Comparison of ENCODE assay signal across 28 mouse cellular contexts in the genomic region with DNA sequence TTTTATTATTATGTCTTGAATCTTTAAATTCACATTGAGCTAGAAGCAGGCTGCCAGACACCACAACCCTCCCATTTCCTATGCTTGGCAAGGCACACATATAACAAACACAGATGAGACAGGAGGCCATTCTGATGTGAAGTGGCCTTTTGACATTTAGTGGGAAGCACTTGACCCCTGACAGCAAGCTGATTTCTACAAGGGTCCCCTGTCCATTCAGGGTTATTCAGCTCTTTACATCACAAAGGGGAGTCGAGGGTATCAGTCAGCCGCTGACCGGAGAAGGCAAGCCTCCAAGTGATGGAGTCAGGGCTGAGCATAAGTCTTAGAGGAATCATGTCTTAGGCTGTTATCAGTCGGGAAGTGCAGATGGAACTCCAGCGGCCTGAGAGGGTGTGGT. TPM values are rescaled to one million over a fixed set of nuclear protein-coding genes. Genes with fewer than 3 reads are reported as not detected.
"Had no signal": no experiment of that assay in that cellular context is flagged by ENCODE, and none has a peak within 500 bp of the region (broad histone marks: within the 10 kb centered on the region; RNA-seq: fewer than 3 reads in every experiment).

No protein-coding gene starts in this region.

- H3K9ac ChIP-seq: heart, embryonic 13.5 days; heart, embryonic 15.5 days; hindbrain, embryonic 12.5 days; hindbrain, embryonic 15.5 days; limb, embryonic 13.5 days; limb, embryonic 15.5 days; liver, embryonic 13.5 days; liver, embryonic 15.5 days; liver, postnatal 0 days had no signal

- H3K27me3 ChIP-seq: hindbrain, embryonic 15.5 days; liver, embryonic 13.5 days; liver, embryonic 15.5 days had no signal

- H3K4me2 ChIP-seq: heart, embryonic 11.5 days; heart, embryonic 13.5 days; heart, embryonic 15.5 days; hindbrain, embryonic 12.5 days; hindbrain, embryonic 15.5 days; limb, embryonic 13.5 days; limb, embryonic 15.5 days; liver, embryonic 11.5 days; liver, embryonic 13.5 days; liver, embryonic 15.5 days had no signal

- H3K4me1 ChIP-seq: heart, embryonic 13.5 days; heart, embryonic 15.5 days; liver, embryonic 13.5 days; liver, embryonic 15.5 days had no signal

- H3K36me3 ChIP-seq: heart, embryonic 13.5 days; heart, embryonic 15.5 days; hindbrain, embryonic 12.5 days; hindbrain, embryonic 15.5 days; limb, embryonic 13.5 days; limb, embryonic 15.5 days; liver, embryonic 13.5 days; liver, embryonic 15.5 days had no signal

- H3K27ac ChIP-seq: heart, adult 2 months; heart, embryonic 13.5 days; heart, embryonic 15.5 days; hindbrain, embryonic 12.5 days; hindbrain, embryonic 15.5 days; hindbrain, postnatal 0 days; limb, embryonic 13.5 days; limb, embryonic 15.5 days; liver, embryonic 13.5 days; liver, embryonic 15.5 days had no signal

- H3K9me3 ChIP-seq: heart, embryonic 13.5 days; heart, embryonic 15.5 days; hindbrain, embryonic 12.5 days; hindbrain, embryonic 15.5 days; limb, embryonic 13.5 days; limb, embryonic 15.5 days; liver, embryonic 13.5 days; liver, embryonic 15.5 days had no signal

- H3K4me3 ChIP-seq: heart, adult 2 months; heart, embryonic 13.5 days; heart, embryonic 15.5 days; hindbrain, embryonic 12.5 days; hindbrain, embryonic 15.5 days; limb, embryonic 13.5 days; limb, embryonic 15.5 days; liver, embryonic 13.5 days; liver, embryonic 15.5 days had no signal

- DNase-seq: gastrocnemius, postnatal 14 days; gastrocnemius, postnatal 36 days; heart, adult 2 months; heart, postnatal 14 days; heart, postnatal 36 days; kidney, adult 11 months; kidney, adult 2 months; kidney, adult 9 months; kidney, postnatal 10 days; kidney, postnatal 25 days; layer of hippocampus, adult 9-11 months; layer of hippocampus, postnatal 36 days; left cerebral cortex, postnatal 4 days; liver, embryonic 13.5 days; liver, postnatal 0 days had no signal

- ATAC-seq: hindbrain, postnatal 0 days; intestine, embryonic 16.5 days; liver, postnatal 0 days had no signal

RNA-seq across cellular contexts. Expression of gene Six2, which starts 26.3 kb away (rescaled TPM):
- polyA plus RNA-seq: gonadal fat pad, adult 2 months; large intestine, adult 2 months; liver, embryonic 13.5 days; liver, embryonic 15.5 days; liver, postnatal 0 days had no signal
